ENCODE assay signal across 8 mouse cellular contexts in the genomic region with DNA sequence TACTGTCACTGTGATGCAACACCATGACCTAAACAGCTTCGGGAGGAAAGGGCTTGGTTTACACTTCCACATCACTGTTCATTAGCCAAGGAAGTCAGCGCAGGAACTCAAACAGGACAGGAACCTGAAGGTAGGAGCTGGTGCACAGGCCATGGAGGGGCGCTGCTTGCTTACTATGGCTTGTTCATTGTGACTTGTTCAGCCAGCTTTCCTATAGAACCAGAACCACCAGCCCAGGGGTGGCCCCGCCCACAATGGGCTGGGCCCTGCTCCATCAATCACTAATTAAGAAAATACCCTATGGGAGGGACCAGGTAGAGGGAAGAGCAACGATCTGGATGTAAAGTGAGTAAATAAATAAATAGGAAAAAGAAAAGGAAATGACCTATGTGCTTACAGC. TPM values are rescaled to one million over a fixed set of nuclear protein-coding genes. Genes with fewer than 3 reads are reported as not detected.
DNase-seq lines count a peak whose midpoint lies in the region; ATAC-seq lines count a peak whose summit lies in the region.

No protein-coding gene starts in this region.

- 16% methylated on average over 5 of the region's 5 CpGs for WGBS in forebrain, embryonic 10.5 days
- 16% methylated on average over 5 of the region's 5 CpGs for WGBS in forebrain, embryonic 11.5 days

- H3K9me3 ChIP-seq in forebrain, embryonic 10.5 days, result no peaks in the 10 kb centered on the region
- no peaks in the 10 kb centered on the region for H3K9me3 ChIP-seq in forebrain, embryonic 11.5 days (ENCODE audit: control insufficient read depth, low read length)

- peaks cover 24% of the 10 kb centered on the region for H3K27me3 ChIP-seq in forebrain, embryonic 10.5 days (ENCODE audit: poor library complexity, severe bottlenecking)
- no peaks in the 10 kb centered on the region for H3K27me3 ChIP-seq in forebrain, embryonic 11.5 days (ENCODE audit: control insufficient read depth, insufficient read depth, low read length)

- H3K4me1 ChIP-seq in forebrain, embryonic 10.5 days, result peaks cover 36% of the 10 kb centered on the region
- H3K4me1 ChIP-seq in forebrain, embryonic 11.5 days (replicated peaks; ENCODE audit: control insufficient read depth, insufficient read depth, low read length), result no peaks in the 10 kb centered on the region; the same call in 1 of the 2 replicates

- no peak overlapping the region for H3K4me2 ChIP-seq in forebrain, embryonic 11.5 days (ENCODE audit: low read depth, low read length, severe bottlenecking)

- no peaks in the 10 kb centered on the region for H3K36me3 ChIP-seq in forebrain, embryonic 10.5 days (replicated peaks)
- H3K36me3 ChIP-seq in forebrain, embryonic 11.5 days (ENCODE audit: control insufficient read depth, insufficient read depth, low read length), result no peaks in the 10 kb centered on the region

- H3K9ac ChIP-seq in forebrain, embryonic 11.5 days (ENCODE audit: low read length), result no peak overlapping the region

- no peak overlapping the region for H3K27ac ChIP-seq in forebrain, embryonic 10.5 days
- H3K27ac ChIP-seq in forebrain, embryonic 11.5 days (ENCODE audit: low read depth, low read length), result no peak overlapping the region

- no peak for ATAC-seq in forebrain, embryonic 11.5 days (replicated peaks; ENCODE audit: low FRiP score)

- H3K4me3 ChIP-seq in forebrain, embryonic 10.5 days, result peak overlapping the region; percentile 19
- H3K4me3 ChIP-seq in forebrain, embryonic 11.5 days (ENCODE audit: low read depth, low read length), result no peak overlapping the region

- DNase-seq in forebrain, embryonic 10.5 days (ENCODE audit: extremely low spot score, low spot score), result no peak
- no peak for DNase-seq in forebrain, embryonic 11.5 days (ENCODE audit: low spot score)
- peak; percentile 12 for DNase-seq in thymus, postnatal 4 days
- DNase-seq in thymus, postnatal 0 days (ENCODE audit: low spot score), result no peak
- DNase-seq in kidney, postnatal 14 days, result peak; percentile 18
- peak; percentile 20 for DNase-seq in yolk sac, embryonic 10.5 days (ENCODE audit: low spot score)
- no peak for DNase-seq in layer of hippocampus, postnatal 10 days (ENCODE audit: low spot score in 2 of 2)
- DNase-seq in spleen, postnatal 14 days (ENCODE audit: low spot score in 2 of 2), result no peak

RNA-seq across cellular contexts. Expression of gene Ubr1, which starts 2.4 kb away (rescaled TPM):
- 27.0 and 27.7 TPM in 2 replicates for polyA plus RNA-seq in forebrain, embryonic 10.5 days (2016; fragmentation: Nextera tagmentation; extraction: Ambion mirVana)
- 25.1 TPM in 2 replicates for polyA plus RNA-seq in forebrain, embryonic 11.5 days (2014; fragmentation: Nextera tagmentation; extraction: Ambion mirVana)
- polyA plus RNA-seq in thymus, postnatal 0 days (2015; fragmentation: Nextera tagmentation; extraction: Ambion mirVana), result 23.1 and 28.6 TPM in 2 replicates
- 10 to 100 TPM; 46.3 to 50.1 TPM for total RNA-seq in layer of hippocampus, postnatal 10 days (2021)

RNA-seq across cellular contexts. Expression of gene Tmem62, which starts 3.9 kb away (rescaled TPM):
- polyA plus RNA-seq in forebrain, embryonic 10.5 days (2016; fragmentation: Nextera tagmentation; extraction: Ambion mirVana), result 2.0 and 3.3 TPM in 2 replicates
- polyA plus RNA-seq in forebrain, embryonic 11.5 days (2014; fragmentation: Nextera tagmentation; extraction: Ambion mirVana), result 3.4 and 4.9 TPM in 2 replicates
- polyA plus RNA-seq in thymus, postnatal 0 days (2015; fragmentation: Nextera tagmentation; extraction: Ambion mirVana), result 3.0 and 4.7 TPM in 2 replicates
- 10 to 100 TPM; 18.2 to 20.9 TPM for total RNA-seq in layer of hippocampus, postnatal 10 days (2021)

RNA-seq across cellular contexts. Expression of gene Ccndbp1, which starts 35.2 kb away (rescaled TPM):
- 31.3 and 32.3 TPM in 2 replicates for polyA plus RNA-seq in forebrain, embryonic 10.5 days (2016; fragmentation: Nextera tagmentation; extraction: Ambion mirVana)
- polyA plus RNA-seq in forebrain, embryonic 11.5 days (2014; fragmentation: Nextera tagmentation; extraction: Ambion mirVana), result 37.0 and 43.3 TPM in 2 replicates
- 81.1 and 85.9 TPM in 2 replicates for polyA plus RNA-seq in thymus, postnatal 0 days (2015; fragmentation: Nextera tagmentation; extraction: Ambion mirVana)
- total RNA-seq in layer of hippocampus, postnatal 10 days (2021), result 10 to 100 TPM; 52.7 to 56.3 TPM

Comparison
In these comparisons a context has a peak if more than half of its experiments do, and no peak if none do; other contexts are left out.
1. DNase-seq: peak in thymus, postnatal 4 days (single experiment), kidney, postnatal 14 days (single experiment) and yolk sac, embryonic 10.5 days (single experiment); none in forebrain, embryonic 10.5 days (single experiment), forebrain, embryonic 11.5 days (single experiment), thymus, postnatal 0 days (single experiment), layer of hippocampus, postnatal 10 days (0 of 2) and spleen, postnatal 14 days (0 of 2).